Mouse (Mus musculus): ENCODE results near the gene Chpt1. TPM values are rescaled to one million over a fixed set of nuclear protein-coding genes. Genes with fewer than 3 reads are reported as not detected.

The Chpt1 gene
- polyA plus RNA-seq, 1 experiment from 2014 or later, result 6.9 TPM

- no peaks in the 10 kb centered on the region for H3K27me3 ChIP-seq
- H3K9ac ChIP-seq (replicated peaks), result no peak overlapping the region
- H3K4me1 ChIP-seq (replicated peaks), result no peaks in the 10 kb centered on the region
- H3K36me3 ChIP-seq, result peaks cover 37% of the 10 kb centered on the region
- H3K4me3 ChIP-seq (replicated peaks), result no peak overlapping the region
- 96% methylated on average over 19 of the region's 19 CpGs for WGBS
- ATAC-seq, result no peak
- no peak overlapping the region for H3K27ac ChIP-seq
- H3K4me2 ChIP-seq (replicated peaks), result no peak overlapping the region
- no peaks in the 10 kb centered on the region for H3K9me3 ChIP-seq
These were observed 83.0 kb downstream of the Chpt1 start for GRCm38 (mm10) chr10:88420655-88421435.

GRCm38 (mm10) chr10:88420141-88420541 is 83.7 kb downstream of the Chpt1 start:
- WGBS, result 82% methylated on average over 11 of the region's 11 CpGs
- Histone ChIP-seq H3K27ac (no peak overlapping the region), H3K4me3 (replicated peaks) (no peak overlapping the region), H3K9me3 (no peaks in the 10 kb centered on the region), H3K4me1 (replicated peaks) (no peaks in the 10 kb centered on the region), H3K4me2 (replicated peaks) (no peak overlapping the region), H3K9ac (replicated peaks) (no peak overlapping the region), H3K27me3 (no peaks in the 10 kb centered on the region), H3K36me3 (peaks cover 42% of the 10 kb centered on the region)
- ATAC-seq, result no peak

- no peak overlapping the region for H3K9ac ChIP-seq (replicated peaks)
- ATAC-seq, result no peak
- H3K27ac ChIP-seq, result no peak overlapping the region
- 90% methylated on average over 5 of the region's 5 CpGs for WGBS
- H3K36me3 ChIP-seq, result peaks cover 34% of the 10 kb centered on the region
- H3K27me3 ChIP-seq, result no peaks in the 10 kb centered on the region
- no peaks in the 10 kb centered on the region for H3K9me3 ChIP-seq
- H3K4me2 ChIP-seq (replicated peaks), result no peak overlapping the region
- no peaks in the 10 kb centered on the region for H3K4me1 ChIP-seq (replicated peaks)
- H3K4me3 ChIP-seq (replicated peaks), result no peak overlapping the region
These were observed 86.2 kb downstream of the Chpt1 start for GRCm38 (mm10) chr10:88417686-88418085.

- ATAC-seq, result no peak
- no peaks in the 10 kb centered on the region for H3K9me3 ChIP-seq
- no peak overlapping the region for H3K27ac ChIP-seq
- no peak overlapping the region for H3K4me3 ChIP-seq (replicated peaks)
- no peaks in the 10 kb centered on the region for H3K27me3 ChIP-seq
- 73% methylated on average over 17 of the region's 17 CpGs for WGBS
- H3K36me3 ChIP-seq, result peaks cover 6% of the 10 kb centered on the region; the same call in 1 of the 2 replicates
- no peak overlapping the region for H3K9ac ChIP-seq (replicated peaks)
- H3K4me2 ChIP-seq (replicated peaks), result no peak overlapping the region
- no peaks in the 10 kb centered on the region for H3K4me1 ChIP-seq (replicated peaks)
These were observed 91.4 kb downstream of the Chpt1 start for GRCm38 (mm10) chr10:88412290-88412995.

- ATAC-seq, result no peak
- Histone ChIP-seq H3K4me1 (replicated peaks) (no peaks in the 10 kb centered on the region), H3K9me3 (no peaks in the 10 kb centered on the region), H3K4me2 (replicated peaks) (no peak overlapping the region), H3K36me3 (no peaks in the 10 kb centered on the region; the same call in 1 of the 2 replicates), H3K27me3 (no peaks in the 10 kb centered on the region), H3K4me3 (replicated peaks) (no peak overlapping the region), H3K9ac (replicated peaks) (no peak overlapping the region), H3K27ac (no peak overlapping the region)
- WGBS, result 73% methylated on average over 2 of the region's 2 CpGs
These were observed 94.1 kb downstream of the Chpt1 start for GRCm38 (mm10) chr10:88409751-88410150.

GRCm38 (mm10) chr10:88407875-88408631 is 95.8 kb downstream of the Chpt1 start:
- H3K27ac ChIP-seq, result no peak overlapping the region
- WGBS, result 93% methylated on average over 12 of the region's 12 CpGs
- ATAC-seq, result no peak
- H3K36me3 ChIP-seq, result no peaks in the 10 kb centered on the region; the same call in 1 of the 2 replicates
- H3K27me3 ChIP-seq, result no peaks in the 10 kb centered on the region
- H3K4me2 ChIP-seq (replicated peaks), result no peak overlapping the region
- H3K9ac ChIP-seq (replicated peaks), result no peak overlapping the region
- H3K4me1 ChIP-seq (replicated peaks), result no peaks in the 10 kb centered on the region
- H3K4me3 ChIP-seq (replicated peaks), result no peak overlapping the region
- H3K9me3 ChIP-seq, result no peaks in the 10 kb centered on the region

GRCm38 (mm10) chr10:88405812-88406211 is 98.1 kb downstream of the Chpt1 start:
- ATAC-seq, result no peak
- 87% methylated on average over 7 of the region's 7 CpGs for WGBS
- H3K9me3 ChIP-seq, result no peaks in the 10 kb centered on the region
- H3K4me1 ChIP-seq (replicated peaks), result no peaks in the 10 kb centered on the region
- H3K9ac ChIP-seq (replicated peaks), result no peak overlapping the region
- no peak overlapping the region for H3K4me3 ChIP-seq (replicated peaks)
- peaks cover 6% of the 10 kb centered on the region; the same call in 1 of the 2 replicates for H3K36me3 ChIP-seq
- no peak overlapping the region for H3K4me2 ChIP-seq (replicated peaks)
- H3K27me3 ChIP-seq, result no peaks in the 10 kb centered on the region
- H3K27ac ChIP-seq, result no peak overlapping the region

- peaks cover 6% of the 10 kb centered on the region; the same call in 1 of the 2 replicates for H3K36me3 ChIP-seq
- no peak for ATAC-seq
These were observed 99.7 kb downstream of the Chpt1 start for GRCm38 (mm10) chr10:88404220-88404619.

GRCm38 (mm10) chr10:88403021-88403420 is 100.9 kb downstream of the Chpt1 start:
- no peaks in the 10 kb centered on the region for H3K9me3 ChIP-seq
- no peak overlapping the region for H3K27ac ChIP-seq
- no peak for ATAC-seq
- no peaks in the 10 kb centered on the region for H3K27me3 ChIP-seq
- no peak overlapping the region for H3K4me2 ChIP-seq (replicated peaks)
- H3K4me3 ChIP-seq (replicated peaks), result no peak overlapping the region
- no peaks in the 10 kb centered on the region for H3K4me1 ChIP-seq (replicated peaks)
- no peak overlapping the region for H3K9ac ChIP-seq (replicated peaks)
- 97% methylated on average over 4 of the region's 4 CpGs for WGBS
- H3K36me3 ChIP-seq, result peaks cover 6% of the 10 kb centered on the region; the same call in 1 of the 2 replicates

More at GRCm38 (mm10) chr10:88404220-88404619, 99.7 kb downstream of the Chpt1 start:
- Histone ChIP-seq H3K4me2 (replicated peaks) (no peak overlapping the region), H3K9me3 (no peaks in the 10 kb centered on the region), H3K27me3 (no peaks in the 10 kb centered on the region), H3K4me3 (replicated peaks) (no peak overlapping the region), H3K9ac (replicated peaks) (no peak overlapping the region), H3K27ac (no peak overlapping the region), H3K4me1 (replicated peaks) (no peaks in the 10 kb centered on the region)
- WGBS, result 86% methylated on average over 6 of the region's 6 CpGs

All from midbrain, embryonic 13.5 days (tissue).